Mouse (Mus musculus) cerebellum, postnatal 4 days (tissue): ENCODE data around the gene Rab34.

Experiments
- DNase-seq, 2 experiments: peaks; one replicate each; pipeline ENCODE4 v3.0.0; 2022; ENCODE audit warnings: low spot score in 2 of 2, mixed read lengths in 1 of 2

The Rab34 gene

DNA sequence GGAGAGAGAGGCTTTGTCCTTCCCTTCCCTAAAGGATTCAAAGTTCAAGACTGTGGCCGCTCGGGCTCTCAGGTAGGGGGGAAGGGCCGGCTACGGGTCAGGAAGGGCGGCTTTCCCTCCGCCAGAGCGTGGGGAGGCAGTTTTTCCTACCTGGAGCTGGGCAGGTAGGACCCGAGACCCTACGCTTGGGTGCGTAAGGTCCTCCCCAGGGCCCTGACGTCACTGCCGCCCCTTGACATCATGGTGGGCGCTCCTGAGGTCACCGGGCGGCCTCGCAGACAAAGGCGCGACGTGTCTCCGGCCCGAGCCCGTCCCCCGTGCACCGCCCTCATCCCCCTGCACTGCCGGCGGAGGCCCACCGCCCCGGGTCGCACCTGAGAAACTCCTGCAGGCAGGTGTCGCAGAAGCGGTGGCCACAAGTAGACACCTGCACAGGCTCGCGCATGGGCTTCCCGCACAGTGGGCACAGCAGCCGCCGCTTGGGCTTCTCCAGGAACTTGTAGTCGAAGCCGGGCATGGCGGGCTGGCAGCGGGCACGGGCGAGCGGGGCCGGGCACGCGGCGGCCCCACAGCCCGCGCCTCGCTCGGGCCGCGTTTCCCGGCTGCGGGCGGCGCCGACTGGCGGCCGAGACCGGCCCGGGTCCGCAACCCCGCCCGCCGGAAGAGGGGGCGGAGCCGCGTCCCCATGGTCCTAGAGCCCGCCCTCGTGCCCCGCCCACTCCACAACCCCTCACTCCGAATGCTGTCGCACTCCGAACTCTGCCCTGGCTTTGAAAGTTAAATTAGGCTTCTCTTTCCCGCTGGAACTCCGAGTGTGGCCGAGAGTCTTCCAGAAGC is 23.1 kb upstream of the Rab34 start, which contains the start of gene Traf4:
Gene Traf4 (minus strand): TSS at position 666 of the 837 bp plus-strand sequence.
- peak in 1 of 2 experiments; percentile 83 for DNase-seq

DNA sequence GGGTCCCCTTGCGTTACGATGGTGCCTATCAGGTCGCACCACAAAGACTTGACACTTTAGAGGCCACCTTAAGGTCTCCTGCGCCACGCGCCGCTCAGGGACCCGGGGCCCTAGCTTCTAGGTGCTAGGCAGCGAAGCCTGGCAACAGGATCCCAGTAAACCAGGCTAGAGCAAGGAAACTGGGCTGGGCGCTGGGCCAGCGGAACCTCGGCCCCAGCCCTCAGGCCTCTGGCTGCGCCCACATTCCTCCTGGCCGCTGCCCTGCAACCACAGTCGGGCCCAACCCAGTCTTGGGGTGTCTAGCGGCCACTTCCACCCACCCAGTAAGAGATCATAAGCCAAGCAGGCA is 22.5 kb upstream of the Rab34 start:
- peak in 1 of 2 experiments; percentile 50 for DNase-seq

DNA sequence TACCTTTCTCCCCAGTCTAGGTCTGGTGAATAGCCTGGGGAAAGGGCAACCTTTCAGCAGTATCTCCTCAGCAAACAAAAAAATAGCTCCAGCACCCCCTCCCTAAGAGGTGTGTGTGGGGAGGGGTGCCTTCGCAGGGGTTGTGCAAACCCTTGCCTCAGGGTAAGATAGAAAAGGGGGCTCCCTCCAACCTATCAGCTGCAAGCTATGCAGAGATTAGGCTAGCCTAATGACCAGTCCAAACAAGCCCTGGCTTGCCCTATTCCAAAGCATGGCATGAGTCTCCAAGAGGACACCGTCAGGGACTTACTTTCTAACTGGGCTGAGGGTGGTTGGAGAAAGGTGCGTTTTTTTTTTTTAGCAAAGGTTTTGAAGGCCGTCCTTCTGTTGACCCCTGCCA is 22.1 kb upstream of the Rab34 start:
- no peak for DNase-seq

DNA sequence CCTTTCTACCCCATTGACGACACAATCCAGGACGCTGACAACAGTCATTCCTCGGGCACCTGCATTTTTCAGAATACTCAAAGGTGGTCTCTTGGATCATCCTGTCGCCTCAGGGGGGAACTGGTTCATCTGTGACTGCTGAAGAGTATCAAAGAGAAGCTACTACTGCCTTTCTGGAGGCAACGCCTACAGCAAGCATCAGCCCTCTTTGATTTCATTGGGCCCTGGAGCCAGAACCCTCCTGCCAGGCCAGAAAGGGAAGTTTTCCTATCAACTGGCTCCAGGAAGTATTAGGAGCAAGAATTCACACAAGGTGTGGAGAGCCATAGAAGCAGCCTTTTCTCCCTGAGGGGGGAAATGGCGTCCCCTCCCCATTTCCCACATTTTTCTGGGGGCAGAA is 21.6 kb upstream of the Rab34 start:
- DNase-seq = no peak

DNA sequence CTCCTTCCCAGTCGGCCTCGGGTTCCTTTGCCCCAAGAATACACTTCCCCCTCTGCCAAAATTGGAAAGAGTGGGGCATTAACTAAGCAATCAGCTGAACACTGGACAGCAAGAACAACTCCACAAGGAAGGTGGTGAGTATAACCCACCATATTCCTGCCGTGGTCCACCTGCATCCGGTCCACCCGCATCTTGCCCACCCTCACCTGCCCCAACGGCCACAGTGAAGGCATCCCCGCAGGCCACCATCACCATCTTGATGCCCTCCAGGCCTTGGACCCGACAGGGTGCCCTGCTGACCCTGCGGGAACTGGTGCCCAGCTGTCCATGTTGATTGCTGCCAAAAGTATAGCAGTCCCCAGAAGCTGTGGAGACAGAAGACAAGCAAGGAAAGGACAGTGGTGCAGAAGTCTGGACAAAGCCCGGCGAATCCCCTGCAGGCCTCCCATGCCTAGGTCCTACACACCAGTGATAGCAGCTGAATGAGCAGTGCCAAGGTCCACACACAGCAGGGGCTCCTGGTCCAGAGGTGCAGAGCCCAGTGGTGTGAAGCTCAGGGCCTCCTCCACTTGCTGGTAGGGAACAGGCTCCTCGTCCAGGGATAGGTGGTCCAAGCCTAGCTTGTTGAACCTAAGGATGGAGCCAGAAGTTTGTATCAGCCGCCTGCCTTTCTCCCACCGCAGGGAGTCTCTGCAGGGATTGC is 20.8 kb upstream of the Rab34 start:
- no peak for DNase-seq

DNA sequence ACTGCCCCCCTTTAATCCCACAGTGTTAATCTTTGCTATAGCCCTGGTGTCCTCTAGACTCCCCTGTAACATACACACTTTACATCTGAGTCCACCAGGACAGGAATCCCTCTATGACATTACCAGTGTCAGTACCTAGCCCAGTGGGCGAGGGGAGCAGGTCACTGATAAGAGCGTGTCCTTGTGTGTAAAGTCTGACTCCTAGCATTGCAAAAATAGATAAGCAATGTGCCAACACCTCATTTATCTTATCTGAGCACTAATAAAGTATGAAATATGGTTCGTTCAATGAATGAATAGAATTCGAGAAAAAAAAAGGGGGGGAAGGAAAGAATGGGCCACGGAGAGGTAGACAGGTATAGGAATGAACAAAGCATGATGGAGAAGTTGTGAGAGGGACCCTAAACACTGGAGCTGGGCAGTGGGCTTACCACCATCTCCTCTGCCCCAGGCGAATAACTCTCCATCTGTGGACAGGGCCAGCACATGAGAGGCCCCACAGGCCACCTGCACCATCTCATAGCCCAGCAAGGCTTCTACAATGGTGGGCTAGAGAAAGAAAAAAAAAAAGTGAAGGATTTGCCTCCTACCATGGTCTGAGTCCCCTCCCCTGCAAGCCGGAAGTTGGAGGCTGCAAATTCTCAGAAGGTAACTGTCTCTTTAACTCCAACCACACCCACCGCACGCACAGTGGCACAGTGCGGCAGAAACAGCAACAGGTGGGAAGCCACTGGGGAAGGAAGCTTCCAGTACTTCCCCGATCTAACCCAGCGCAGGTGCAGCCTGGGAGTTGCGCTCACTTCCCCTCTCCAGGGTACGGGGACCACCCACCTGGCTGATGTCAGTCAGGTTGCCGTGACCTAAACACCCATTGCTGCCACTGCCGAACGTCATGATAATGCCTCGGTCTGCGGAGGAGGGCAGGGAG is 19.4 kb upstream of the Rab34 start:
- no peak for DNase-seq

DNA sequence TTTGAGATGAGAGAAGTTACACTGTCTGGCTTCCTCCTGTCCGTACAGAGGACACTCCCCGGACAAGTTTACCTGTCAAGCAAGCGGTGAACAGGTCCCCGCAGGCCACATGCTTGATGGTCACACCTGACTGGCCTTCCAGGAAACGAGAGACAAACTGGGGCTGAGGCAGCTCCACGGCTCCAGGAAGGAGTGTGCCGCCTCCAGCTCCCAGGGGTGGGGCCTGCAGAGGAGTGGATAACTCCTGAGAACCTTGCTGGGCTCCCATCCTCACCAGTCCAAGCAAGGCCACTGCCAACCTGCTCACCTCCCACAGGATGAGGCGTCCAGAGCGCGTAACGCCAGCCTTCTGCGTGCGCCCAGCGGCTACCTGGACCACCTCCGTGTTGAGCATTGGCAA is 17.9 kb upstream of the Rab34 start:
- no peak for DNase-seq

DNA sequence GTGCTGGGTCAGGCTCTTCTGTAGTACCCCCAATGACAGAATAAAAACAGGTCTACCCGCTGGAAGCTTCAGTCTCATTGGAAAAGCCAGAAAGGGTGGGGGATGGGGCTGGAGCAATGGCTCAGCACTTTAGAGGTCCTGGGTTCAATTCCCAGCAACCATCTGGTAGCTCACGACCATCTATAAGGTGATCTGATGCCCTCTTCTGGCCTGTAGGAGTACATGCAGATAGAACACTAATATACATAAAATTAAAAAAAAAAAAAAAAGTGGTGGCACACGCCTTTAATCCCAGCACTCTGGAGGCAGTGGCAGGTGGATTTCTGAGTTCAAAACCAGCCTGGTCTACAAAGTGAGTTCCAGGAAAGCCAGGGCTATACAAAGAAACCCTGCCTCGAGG is 16.9 kb upstream of the Rab34 start:
- DNase-seq = no peak

DNA sequence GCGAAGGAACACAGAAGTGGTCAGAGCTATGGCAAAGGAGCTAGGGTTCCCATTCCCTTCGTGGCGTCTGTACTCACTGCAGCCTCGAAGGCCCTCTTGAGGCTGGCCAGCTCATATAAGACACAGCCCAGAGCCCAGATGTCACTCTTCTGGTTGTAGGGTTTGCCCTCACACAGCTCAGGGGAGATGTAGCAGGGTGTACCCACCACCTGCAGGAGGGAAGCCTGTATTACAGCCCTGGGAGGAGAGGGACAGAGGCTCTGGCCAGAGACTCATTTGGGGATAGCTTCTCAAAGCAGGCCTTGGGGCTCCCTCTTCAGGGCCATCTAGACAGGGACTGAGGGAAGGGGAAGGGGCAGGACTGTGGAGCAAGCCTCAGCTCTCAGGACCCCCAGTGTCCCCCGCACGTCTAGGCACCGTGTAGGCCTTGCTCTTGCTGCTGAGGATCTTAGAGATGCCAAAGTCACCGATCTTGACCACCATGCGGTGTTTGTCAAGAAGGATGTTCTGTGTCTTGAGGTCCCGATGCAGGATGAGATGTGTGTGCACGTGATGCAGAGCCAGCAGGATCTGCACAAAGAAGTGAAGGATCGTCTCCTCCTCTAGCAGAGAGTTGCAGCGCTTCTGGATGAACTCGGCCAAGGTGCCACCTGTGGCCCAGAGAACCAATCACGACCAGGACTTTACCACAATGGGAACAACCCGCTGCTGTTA is 16.0 kb upstream of the Rab34 start:
- DNase-seq = no peak

DNA sequence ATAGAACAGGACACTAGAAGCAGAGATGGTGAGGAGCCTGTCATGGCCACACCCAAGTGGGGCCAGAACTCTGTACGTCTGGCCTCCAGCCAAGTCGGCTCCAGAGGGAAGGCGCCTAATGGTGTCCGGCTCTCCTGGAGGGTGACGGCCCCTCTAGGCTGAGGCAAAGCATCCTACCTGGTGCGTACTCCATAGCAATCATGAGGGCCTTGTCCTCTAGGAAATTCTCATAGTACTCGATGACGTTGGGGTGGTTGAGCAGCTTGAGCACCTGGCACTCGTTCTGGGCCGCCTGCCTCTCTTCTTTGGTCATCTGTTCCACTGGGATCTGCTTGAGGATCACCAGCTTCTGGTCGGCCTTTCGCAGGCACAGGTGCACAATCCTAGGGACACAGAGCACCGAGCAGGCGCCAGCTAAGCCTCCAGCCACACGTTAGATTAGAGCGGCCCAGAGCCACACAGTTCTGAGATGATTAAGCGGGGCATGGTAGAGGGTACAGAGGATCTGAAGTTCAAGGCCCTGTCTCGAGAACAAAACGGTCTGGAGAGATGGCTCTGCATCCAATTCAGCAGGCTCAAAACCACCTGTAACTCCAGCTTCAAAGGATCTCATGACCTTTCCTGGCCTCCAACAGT is 15.4 kb upstream of the Rab34 start:
- no peak for DNase-seq

DNA sequence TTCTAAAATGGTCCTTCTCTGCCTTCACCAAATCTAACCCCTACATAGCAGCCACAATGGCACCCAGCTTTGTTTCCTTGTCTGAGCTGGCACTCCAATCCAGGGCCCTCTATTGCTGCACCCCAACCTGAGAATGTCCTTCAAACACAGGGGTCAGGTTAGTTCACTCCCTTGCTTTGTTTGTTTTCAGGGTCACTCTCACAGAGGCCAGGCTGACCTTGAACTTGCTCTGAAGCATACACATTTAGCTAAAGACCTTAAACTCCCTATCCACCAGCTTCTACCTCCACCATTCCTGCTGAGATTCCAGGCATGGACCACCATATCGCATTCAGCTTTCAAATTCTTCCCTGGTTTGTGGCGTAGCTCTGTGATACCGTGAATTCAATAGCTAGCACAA is 13.7 kb upstream of the Rab34 start:
- DNase-seq = no peak

DNA sequence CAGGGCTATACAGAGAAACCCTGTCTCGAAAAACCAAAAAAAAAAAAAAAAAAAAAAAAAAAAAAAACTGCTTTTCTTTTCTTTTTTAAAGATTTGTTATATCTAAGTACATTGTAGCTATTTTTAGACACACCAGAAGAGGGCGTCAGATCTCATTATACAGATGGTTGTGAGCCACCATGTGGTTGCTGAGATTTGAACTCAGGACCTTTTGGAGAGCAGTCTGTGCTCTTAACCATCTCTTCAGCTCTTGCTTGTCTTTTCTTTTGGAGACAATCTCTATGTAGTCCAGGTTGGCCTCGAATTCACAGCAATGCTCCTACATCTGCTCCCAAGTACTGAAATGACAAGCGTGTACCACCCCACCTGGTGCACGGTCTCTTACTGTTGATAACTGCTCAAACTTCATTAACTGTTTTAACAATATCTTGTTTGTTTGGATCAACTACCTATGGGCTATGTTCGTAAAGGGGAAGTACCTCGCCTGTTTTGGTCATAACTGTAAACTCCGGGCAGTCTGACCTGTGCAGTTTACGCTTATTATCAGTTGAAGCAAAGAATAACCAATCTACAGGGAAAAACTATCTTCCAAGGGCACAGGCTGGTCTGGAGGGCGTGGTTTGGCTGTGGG is 12.3 kb upstream of the Rab34 start:
- DNase-seq = no peak

DNA sequence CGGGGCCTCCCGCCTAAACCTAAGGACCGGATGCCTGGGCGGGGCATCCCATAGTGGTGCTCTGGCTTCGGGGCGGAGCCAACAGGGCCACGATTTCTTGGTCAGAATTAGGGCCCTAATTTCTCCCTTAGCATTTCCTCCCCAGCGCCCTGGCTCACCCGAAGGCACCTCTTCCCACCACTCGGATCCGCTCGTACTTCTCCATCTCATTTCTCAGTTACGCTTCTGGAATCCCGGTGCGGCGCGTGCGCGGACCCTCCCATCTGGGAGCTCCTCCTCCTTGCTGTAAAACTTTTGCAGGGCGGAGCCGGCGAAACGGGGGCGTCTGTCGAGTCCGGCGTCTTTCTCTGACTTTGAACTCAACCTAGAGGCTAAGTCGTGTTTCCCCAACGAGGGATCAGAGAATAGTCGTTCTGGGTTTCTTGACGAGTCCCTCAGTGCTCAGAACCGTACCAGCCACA is 11.8 kb upstream of the Rab34 start, which contains the start of the genes Nek8 and Tlcd1:
Gene Nek8 (minus strand): TSS at position 274 of the 461 bp plus-strand sequence.
Gene Tlcd1 (plus strand): TSS at position 310 of the 461 bp plus-strand sequence.
- DNase-seq = peak in 1 of 2 experiments; percentile 74

DNA sequence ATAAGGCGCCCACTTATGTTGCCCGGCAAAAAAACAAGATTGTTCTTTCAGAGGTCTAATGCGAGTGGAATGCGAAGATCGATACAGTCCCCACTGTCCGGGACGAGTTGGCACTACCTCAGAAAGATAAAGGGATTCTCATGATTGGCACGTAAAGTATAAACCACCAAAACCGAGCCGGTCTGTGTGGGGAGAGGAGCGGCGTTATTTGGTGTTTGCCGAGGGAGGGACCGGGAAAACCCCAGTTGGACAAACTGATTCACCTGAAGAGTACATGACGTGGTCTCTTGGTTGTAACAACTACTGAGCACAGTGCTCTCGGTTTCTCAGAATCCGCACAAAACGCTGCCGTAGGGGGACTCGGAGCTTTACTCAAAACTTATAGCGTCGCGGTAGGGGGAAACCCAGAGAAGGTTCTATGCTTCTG is 11.3 kb upstream of the Rab34 start:
- DNase-seq = no peak

DNA sequence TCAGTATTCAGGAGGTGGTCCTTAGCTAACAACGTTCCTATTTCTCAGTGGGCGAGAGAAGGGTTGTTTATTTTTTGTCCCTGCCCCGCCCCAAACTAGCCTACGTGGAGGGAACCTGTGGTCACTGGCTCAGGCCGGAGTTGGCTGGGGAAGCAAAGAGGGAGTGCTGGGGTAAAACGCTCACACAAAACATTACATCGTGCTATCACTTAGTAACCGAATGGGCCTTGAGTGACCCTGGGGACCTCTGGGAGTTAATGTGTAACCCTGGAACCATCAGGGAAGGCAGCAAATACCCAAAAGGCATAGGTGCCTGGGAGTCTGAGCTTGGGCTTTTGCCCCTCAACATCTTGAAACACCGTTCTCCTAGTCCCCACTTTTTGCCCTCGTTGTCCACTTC is 10.8 kb upstream of the Rab34 start:
- DNase-seq = no peak

DNA sequence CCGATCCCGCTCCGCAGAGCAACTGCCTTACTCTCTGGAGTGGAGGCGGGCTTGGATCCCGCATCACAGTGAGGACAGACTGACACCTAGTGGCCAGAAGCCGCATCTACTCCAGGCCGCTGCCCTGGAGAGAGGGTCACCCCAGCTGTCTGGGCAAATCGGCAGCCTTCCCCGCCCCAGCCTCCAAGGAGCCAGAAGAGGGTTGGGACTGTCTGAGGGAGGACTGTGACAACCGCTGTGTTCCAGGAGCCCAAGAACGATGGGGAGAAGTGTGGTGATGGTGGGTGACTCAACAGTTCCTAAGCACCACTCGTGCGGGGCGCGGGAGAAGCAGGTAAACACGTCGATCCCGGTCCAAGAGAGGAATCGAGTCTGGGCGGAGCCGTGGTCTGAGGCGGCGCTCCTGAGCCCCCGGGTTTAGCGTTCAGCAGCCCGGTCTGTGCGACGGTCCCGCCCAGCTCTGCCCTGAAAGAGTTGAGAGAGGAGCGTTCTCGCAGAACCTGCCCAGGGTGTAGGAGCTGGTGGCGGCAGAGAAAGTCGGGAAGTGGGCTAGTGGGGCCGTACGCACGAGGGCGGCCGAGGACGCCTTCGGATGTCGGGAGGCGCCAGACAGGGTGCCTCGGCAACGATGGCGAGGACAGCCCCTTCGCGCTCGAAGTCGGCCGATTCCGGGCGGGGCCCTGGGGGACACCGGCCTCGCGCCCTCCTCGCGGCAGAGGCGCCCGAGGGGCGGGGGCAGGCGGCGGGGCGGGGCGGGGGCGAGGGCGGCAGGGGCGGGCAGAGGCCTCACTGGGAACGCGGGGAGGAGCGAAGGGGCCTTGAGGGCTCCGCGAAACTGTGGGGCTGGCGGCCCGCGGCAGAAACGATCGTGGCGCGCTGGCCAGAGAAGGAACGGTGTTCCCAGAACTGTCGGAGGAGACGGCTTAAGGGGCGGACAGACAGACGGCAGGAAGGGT is 10.0 kb upstream of the Rab34 start:
- DNase-seq = peak; percentile 96 to 98

DNA sequence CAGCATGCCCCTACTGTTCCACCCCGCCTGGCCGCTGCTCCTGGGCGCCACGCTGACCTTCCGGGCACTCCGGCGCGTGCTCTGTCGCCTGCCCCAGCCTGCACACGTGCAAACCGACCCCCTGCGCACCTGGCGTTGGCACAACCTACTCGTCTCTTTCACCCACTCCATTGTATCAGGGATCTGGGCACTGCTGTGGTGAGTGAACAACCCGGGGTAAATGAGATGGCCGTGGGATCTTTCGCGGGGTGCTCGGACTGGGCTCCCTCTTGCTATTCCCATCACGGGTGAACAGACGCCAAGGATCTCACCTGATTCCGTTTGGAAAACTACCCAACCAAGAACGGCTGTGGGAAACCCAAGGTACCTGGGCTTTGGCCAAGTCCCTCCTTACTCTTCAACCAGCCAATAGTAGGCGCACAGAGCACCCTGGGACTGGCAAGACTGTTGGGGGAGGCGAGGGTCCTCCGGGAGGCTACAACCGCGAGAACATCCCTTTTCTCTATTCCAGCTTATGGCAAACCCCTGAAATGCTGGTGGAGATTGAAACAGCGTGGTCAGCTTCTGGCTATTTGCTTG is 9.3 kb upstream of the Rab34 start:
- peak in 1 of 2 experiments; percentile 66 for DNase-seq

DNA sequence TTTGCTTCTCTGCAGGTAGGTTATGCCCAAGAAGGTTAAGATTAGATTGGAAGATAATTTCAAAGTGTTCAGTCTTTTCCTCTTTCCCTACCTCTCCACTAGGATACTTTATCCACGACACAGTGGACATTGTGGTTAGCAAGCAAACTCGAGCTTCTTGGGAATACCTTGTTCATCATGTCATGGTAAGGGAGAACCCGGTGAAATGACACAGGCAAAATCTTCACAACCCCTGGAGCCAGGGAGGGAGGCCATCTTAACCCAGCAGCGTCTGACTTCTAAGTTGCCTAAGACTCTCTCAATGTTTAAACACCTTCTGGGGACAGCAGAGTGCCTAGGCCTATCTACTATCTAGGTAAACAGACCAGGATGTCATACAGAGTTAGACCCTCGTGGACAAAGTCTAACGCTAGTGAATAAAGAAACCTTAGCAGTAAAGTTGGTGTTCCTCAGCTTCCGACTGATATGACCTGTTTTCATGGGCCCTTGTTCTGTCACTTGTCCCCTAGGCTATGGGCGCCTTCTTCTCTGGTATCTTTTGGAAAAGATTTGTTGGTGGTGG is 8.7 kb upstream of the Rab34 start:
- DNase-seq = no peak
